Mouse (Mus musculus): ENCODE measurements around the gene Ntn5.

DNA sequence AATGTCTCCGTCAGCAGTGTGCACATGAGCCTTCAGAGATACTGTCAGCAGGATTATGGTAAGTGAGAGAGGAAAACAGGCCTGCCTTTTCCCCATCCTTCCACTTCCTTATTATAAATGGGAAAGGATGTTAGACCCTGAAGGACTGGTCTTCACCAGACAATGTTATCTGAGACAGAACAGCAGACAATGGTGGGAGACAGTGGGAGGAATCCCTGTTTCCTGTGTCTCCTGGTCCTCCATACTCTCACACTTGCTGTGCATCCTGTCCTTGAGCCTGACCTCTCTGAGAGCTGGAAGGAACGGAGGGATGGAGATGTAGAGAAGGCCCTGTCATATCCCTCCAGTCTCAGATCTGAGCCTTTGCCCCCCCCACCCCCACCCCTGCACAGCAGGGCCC, 8.5 kb downstream of the Ntn5 start:
- TF ChIP-seq CTCF (IDR thresholded peaks at IDR 0.05; ENCODE audit: low read depth, low read length) (no peak), POLR2A (IDR thresholded peaks at IDR 0.05; ENCODE audit: borderline replicate concordance, low read depth, low read length) (no peak)

All from bone marrow macrophage, adult 2 months (primary cell).